Mouse (Mus musculus): ENCODE results near the gene Cks1b. TPM values are rescaled to one million over a fixed set of nuclear protein-coding genes. Genes with fewer than 3 reads are reported as not detected.
"Not testable (repeated sequence)": the region's sequence is repeated elsewhere in the genome, so short reads cannot be mapped to it uniquely, and the experiment has no call there.

Gene Cks1b
- total RNA-seq, 2 experiments from 2014 or later, result 7.9 to 14.4 TPM

DNA sequence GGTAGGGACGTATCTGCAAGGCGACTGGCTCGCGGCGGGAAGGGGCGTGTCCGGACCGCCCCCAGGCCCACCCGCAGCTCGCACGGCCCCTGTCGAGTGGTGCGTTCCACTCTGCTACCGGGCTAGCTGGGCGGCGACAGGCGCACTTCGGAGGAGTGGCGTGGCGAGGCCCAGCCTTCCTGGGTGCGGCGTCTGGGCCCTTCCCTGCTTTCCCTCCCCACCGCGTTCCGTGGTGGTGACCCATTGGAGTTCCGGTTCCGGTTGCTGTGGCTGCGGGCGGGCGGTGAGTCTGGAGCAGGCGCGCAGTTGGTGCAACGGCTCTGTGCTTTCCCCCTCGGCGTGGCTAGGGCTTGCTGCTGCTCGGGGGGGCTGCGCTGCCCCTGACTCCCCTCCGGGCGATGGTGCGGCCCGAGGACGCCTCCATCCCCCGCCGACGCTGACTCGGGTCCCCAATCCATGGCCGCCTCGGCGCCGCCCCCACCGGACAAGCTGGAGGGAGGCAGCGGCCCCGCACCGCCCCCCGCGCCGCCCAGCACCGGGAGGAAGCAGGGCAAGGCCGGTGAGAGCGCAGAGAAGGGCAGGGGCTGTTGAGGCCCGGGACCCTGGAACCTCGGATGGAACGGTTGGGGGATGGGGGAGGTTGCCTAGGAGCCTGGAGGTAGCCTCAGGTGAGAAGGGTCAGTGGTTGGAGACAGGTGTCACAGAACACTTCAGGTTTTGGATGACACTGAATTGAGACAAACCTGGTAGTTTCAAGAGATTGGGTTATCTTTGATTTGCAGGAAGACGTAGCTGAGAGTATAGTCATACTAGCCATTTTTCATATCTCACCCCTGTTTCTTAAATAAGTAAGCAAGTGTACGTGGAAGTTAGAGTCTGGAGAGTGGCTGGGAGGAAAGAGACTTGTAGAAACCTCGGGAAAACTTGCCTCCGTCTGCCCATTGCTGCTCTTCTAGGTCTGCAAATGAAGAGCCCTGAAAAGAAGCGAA lies 12.3 kb upstream of the Cks1b start, which contains the start of gene Pygo2:
Gene Pygo2, plus strand, starts transcription at position 44 of the 989 bp plus-strand sequence.
- intact Hi-C loops (cut with DNase I), result no loop called here
- peak; percentile 96 for DNase-seq

DNA sequence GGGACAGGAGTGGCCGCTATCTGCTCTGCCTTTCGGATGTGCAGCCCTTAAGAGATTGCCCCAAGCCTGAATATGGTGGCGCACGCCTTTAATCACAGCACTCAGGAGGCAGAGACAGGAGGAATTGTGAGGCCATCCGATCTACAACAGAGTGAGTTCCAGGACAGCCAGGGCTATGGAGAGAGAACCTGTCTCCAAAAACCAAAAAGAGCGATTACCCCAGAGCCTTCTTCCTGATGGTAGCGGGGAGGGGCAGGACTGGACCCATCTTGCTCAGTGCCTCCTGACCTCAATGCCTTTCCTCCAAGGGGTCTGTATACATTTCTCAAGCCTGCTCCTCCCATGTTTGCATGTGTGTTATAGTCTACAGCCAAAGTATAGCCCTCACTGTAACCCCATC lies 10.8 kb upstream of the Cks1b start:
- DNase-seq; intact Hi-C loops (cut with DNase I): not testable (repeated sequence)

DNA sequence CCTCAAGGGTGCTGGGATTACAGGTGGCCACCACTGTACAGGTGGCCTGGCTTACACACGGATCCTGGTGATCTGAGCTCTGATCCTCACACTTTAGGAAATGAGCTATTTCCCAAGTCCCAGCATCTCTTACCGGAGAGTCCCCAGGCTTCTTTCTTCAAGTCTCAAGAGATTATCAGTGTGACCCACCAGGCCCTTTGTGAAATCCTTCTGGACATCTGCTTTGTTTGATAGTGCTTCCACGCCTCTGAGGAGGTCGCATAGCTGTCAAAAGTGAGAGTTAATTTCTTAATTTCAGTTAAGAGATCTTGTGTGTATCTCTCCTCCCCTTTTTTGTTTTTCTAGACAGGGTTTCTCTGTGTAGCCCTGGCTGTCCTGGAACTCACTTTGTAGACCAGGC lies 7.7 kb upstream of the Cks1b start:
- no peak for DNase-seq
- intact Hi-C loops (cut with DNase I), result no loop called here

DNA sequence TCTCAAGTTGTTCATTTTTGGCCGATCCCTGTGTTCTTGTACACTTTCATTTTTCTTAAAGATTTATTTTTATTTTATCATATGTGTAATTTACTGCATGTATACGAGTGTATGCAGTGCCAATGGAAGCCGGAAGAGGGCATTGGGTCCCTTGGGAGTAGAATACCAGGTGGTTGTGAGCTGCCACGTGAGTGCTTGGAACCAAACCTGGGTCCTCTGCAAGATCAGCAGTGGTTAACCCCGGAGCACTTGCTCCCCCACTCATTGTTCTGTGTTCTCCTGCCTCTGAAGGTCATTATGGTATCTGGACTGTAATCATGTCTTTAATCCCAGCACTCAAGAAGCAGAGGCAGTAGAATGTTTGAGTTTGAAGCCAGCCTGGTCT lies 7.0 kb upstream of the Cks1b start:
- intact Hi-C loops (cut with DNase I), result no loop called here
- no peak for DNase-seq

GRCm38 (mm10) chr3:89424416-89425140 lies 6.4 kb upstream of the Cks1b start:
- intact Hi-C loops (cut with DNase I), result no loop called here
- no peak for DNase-seq

DNA sequence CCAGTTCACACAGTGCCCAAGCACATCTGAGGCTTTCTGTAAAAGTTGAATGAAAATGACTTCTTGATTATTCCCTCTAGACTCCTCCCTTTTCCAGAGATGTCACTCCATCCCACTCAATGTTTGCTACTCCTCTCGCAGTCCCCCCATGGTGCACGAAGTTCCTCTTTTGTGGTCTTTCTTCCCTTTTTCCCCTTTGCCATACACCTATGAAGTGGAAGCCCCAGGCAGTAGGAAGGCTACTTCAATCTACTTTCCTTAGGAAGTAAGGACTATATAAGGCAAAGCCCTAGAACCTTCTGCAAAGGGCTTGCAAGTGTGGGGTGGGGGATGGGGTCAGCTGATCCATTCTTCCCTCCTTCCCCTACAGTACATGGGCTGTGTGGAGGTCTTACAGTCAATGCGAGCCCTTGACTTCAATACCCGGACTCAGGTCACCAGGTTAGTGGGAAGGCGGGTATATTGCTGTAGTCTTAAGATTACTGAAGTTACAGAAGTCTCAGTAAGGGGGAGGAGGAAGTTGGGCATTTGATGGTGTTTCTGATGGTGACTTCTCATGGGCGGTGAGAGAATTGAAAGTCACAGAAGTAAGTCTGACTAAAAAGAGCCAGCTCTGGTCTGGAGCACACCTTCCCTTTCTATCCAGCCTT lies 4.5 kb upstream of the Cks1b start:
- DNase-seq, result no peak
- intact Hi-C loops (cut with DNase I), result no loop called here

- peak; percentile 31 to 33 for DNase-seq
- intact Hi-C loops (cut with DNase I), result no loop called here
These were observed 3.8 kb upstream of the Cks1b start for GRCm38 (mm10) chr3:89421810-89422473.

DNA sequence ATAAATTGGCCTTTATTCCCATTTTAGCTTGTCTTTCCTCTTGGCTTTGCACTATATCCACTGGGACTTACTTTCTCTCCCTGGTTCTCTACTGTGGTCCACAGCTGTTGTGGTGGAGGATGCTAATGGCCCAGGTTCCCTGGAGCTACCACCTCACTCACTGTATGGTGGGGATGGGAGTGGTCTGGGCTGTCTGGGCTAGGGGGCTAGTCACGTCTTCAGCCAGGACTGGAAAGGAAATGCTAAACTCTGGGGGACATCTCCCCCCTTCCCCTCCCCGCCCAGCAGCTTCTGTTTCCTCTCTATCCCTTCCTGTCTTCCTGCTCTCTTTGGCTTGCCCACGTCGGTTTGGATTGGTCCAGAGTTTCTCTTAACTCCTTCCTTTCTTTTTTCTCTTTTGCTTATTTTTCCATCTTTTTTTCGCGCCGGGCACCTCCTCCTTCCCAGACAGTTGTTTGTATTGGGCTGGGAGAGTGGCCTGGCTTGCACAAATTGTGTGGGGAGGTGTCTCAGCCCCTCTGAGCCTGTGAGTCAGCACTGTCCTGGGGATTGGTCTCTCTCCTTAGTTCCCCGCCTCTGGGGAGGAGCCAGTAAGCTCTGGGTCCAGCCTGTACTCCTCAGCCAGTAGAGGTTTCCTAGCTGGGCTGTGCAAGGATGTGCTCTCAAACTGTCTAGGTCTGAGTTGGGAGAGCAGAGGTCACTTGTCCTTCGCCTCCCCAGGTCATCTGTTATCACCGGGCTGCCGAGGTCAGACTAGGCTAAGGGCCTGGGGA lies 3.0 kb upstream of the Cks1b start:
- DNase-seq, result peak; percentile 84
- intact Hi-C loops (cut with DNase I), result no loop called here

DNA sequence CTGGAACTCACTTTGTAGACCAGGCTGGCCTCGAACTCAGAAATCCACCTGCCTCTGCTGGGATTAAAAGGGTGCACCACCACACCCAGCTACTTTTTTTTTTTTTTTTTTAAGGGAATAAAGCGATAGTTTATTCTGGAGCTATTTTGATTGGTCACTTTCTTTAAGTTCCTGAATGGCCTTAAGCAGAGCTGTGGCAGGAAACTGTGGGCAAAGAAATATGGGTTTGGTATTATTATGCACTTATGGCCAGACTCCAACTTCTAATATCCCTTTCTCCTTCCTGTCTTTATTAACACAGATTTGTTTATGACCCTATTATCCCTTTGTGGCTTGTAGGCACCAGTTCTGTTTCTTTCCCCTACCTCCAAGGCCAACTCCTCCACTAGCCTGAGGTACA lies 2.2 kb upstream of the Cks1b start:
- no peak for DNase-seq
- intact Hi-C loops (cut with DNase I), result no loop called here

- no peak for DNase-seq
- intact Hi-C loops (cut with DNase I), result no loop called here
These were observed 1.8 kb upstream of the Cks1b start for GRCm38 (mm10) chr3:89419981-89420380.

DNA sequence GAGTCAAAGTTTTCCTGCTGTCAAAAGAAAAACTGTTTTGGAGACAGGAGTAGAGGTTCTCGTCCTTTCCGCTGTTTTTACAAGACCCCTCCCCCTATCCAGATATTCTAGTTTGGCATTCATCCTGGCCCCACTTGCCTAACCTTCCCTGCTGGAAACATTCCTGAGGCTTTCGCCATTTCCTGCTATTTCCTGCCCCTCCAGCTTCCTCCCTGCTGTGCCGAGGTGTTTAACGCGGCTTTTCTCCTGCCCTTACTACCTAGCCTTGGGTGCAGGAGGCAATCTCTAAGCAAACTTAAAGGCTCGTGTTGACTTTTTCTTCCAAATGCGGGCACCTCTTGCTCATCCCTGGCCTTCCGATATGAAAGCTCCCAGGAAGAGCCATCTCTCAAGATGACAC lies 1.4 kb upstream of the Cks1b start:
- DNase-seq, result peak; percentile 61 to 67
- intact Hi-C loops (cut with DNase I), result no loop called here

- DNase-seq, result peak; percentile 82 to 83
- intact Hi-C loops (cut with DNase I), result no loop called here
These were observed 673 bp upstream of the Cks1b start for GRCm38 (mm10) chr3:89418861-89419250.

DNA sequence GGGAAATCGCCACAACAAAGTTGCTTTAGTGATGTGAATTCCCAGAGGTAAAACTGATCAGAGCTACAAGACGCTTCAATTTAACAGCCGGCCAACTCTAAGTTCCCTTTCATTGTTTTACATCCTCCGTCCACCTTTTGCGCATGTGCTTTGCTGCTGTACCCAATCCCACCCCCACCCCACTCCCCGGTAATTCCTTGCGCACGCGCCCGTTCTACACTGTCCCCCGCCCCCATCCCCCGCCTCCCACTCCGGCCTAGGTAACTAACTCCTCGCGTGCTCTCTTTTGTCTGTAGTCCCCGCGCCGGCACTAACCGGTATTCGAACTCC lies 378 bp downstream of the Cks1b start:
- intact Hi-C loops (cut with DNase I), result no loop called here

DNA sequence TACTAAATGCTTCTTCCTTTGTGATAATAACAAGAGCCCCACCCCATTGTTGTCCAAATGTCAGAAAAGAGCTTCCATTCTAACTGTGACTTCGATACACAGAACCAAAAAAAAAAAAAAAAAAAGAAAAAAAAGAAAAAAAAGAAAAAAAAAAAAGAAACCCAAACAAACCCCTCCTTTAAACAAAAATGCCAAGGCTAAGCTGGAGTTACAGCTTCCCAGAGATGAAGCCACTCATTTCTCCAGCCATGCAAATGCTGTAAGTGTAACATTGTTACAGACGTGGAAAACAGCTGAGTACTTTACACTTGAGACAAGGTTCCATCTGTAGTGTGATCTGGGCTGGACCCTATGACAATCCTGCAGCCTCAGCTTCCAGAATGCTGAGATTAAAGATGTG lies 1.1 kb downstream of the Cks1b start:
- no peak for DNase-seq
- intact Hi-C loops (cut with DNase I), result no loop called here

More for the DNA sequence above, 378 bp downstream of the Cks1b start:
- DNase-seq, result no peak

- intact Hi-C loops (cut with DNase I), result no loop called here
These were observed 2.0 kb downstream of the Cks1b start for GRCm38 (mm10) chr3:89416158-89416557.

GRCm38 (mm10) chr3:89411490-89412393 lies 6.4 kb downstream of the Cks1b start, which contains the start of gene Flad1:
TSS of gene Flad1 (minus strand) at chr3:89411870.
- DNase-seq, result peak; percentile 97 to 99
- intact Hi-C loops (cut with DNase I), result loop anchor here (2.0 kb wide), 1 partner anchor 15 kb away; no protein-coding TSS in a partner anchor

More at GRCm38 (mm10) chr3:89416158-89416557, 2.0 kb downstream of the Cks1b start:
- DNase-seq, result no peak

- intact Hi-C loops (cut with DNase I), result loop anchor here (2.0 kb wide), 1 partner anchor 14 kb away; no protein-coding TSS in a partner anchor
These were observed 7.3 kb downstream of the Cks1b start for GRCm38 (mm10) chr3:89410864-89411263.

GRCm38 (mm10) chr3:89409701-89410100 lies 8.5 kb downstream of the Cks1b start:
- intact Hi-C loops (cut with DNase I), result loop anchor here (2.0 kb wide), 1 partner anchor 13 kb away; no protein-coding TSS in a partner anchor
- DNase-seq, result no peak

More at GRCm38 (mm10) chr3:89410864-89411263, 7.3 kb downstream of the Cks1b start:
- no peak for DNase-seq
